Mouse (Mus musculus): ENCODE data around the gene Brd7. TPM values are rescaled to one million over a fixed set of nuclear protein-coding genes. Genes with fewer than 3 reads are reported as not detected.
A peak's percentile ranks its signal among the peaks of the same experiment; 100 is the strongest.

Gene Brd7
- polyA plus RNA-seq (2016; fragmentation: Nextera tagmentation; extraction: Ambion mirVana), result 92.0 and 99.1 TPM in 2 replicates

DNA sequence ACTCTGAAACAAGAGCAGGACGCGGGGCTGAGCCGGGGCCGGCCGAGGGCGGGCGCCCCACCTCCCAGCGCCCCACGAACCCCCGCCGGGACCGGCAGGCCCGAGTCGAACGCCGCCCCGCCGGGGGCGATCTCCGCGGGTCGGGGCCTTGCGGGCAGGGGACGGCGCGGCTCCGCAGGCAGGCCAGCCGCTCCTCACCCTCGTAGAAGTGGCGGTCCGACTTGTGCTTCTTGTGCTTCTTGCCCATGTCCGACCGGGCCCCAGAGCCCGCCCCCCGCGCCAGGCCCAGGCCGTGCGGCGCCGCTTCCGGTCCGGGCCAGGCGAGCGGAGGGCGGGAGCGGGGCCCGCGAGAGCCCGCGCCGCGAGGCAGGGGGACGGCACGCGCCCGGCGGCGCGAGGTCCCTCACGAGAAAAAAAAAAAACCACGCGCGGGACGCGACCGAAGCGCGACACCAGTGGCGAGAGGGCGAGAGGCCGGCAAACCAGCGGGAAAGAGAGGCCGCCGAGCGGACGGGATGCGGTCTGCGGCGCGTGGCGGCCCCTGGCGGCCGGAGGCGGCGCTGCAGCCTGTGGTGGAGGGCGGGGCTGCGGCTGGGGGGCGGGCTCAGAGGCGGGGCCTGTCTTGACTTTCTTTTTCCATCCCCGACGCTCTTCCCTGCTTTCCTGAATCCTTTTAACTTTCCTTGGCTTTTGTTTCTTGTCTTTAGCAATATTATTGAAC, at the start of gene Brd7:
TSS of gene Brd7 (minus strand) at position 487 of the 721 bp plus-strand sequence.
- no peaks in the 10 kb centered on the region for H3K9me3 ChIP-seq (replicated peaks)
- H3K27me3 ChIP-seq, result no peaks in the 10 kb centered on the region
- peak within 1 kb of the TSS; percentile 98 for H3K9ac ChIP-seq
- peak; percentile 88 for ATAC-seq (ENCODE audit: low FRiP score)
- WGBS, result under 1% methylated on average over 85 of the region's 91 CpGs
- peaks cover 13% of the 10 kb centered on the region for H3K4me1 ChIP-seq
- peak within 1 kb of the TSS; percentile 87 for H3K27ac ChIP-seq
- peaks cover 25% of the 10 kb centered on the region for H3K36me3 ChIP-seq
- peak within 1 kb of the TSS; percentile 98 for H3K4me3 ChIP-seq
- peak within 1 kb of the TSS; percentile 96 for H3K4me2 ChIP-seq (replicated peaks)

DNA sequence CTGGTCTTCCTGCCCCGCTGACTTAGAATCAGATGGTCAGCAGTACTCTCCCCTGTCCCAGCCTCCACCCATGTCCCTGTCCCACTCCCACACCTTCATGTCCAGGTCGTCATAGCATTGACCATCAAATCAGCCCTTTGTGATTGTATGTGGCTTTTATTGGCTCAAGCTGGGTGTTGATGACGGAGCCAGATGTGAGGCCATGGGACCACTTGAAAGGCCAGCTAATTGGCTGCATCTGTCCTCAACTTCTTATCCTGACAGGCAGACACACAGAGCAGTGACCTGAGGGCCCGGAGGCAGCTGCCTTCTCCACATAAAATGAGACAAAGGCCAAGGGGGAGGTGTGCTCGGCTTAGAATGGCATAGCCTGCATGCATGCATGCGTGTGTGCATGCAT, 49.5 kb upstream of the Brd7 start:
- no peak for ATAC-seq (ENCODE audit: low FRiP score)
- Histone ChIP-seq H3K4me3 (no peak overlapping the region), H3K27ac (no peak overlapping the region), H3K4me1 (no peaks in the 10 kb centered on the region), H3K4me2 (replicated peaks) (no peak overlapping the region), H3K9me3 (replicated peaks) (peaks cover 4% of the 10 kb centered on the region; the same call in 1 of the 2 replicates), H3K9ac (no peak overlapping the region), H3K36me3 (no peaks in the 10 kb centered on the region), H3K27me3 (no peaks in the 10 kb centered on the region)
- 64% methylated on average over 6 of the region's 6 CpGs for WGBS

DNA sequence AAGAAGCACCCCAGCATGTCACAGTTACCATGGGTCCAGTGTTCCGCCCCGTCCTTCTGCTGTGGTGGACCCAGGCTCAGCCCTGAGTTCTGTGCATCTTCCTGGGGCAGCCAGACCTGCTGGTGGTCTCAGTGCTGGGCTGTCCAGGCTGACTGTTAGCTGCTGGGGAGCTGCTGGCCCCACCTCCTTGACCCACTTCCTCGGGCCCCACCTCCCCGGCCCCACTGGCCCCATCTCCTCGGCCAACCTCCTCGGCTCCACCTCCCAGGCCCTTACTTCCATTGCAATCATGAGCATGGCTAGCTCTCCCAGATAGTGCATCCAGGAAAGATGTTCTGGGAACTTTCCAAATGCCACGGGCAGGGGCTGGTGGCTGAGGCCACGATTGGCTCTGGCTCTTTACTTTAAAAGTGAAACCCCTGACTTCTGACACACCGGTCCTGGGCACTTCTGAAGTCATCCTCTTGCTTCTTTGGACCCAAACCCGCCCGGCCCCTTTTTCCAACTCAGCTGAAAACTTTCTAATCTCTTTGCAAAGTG, 47.5 kb upstream of the Brd7 start:
- Histone ChIP-seq H3K27ac (no peak overlapping the region), H3K27me3 (no peaks in the 10 kb centered on the region), H3K4me3 (no peak overlapping the region), H3K4me1 (no peaks in the 10 kb centered on the region), H3K9ac (no peak overlapping the region), H3K4me2 (replicated peaks) (no peak overlapping the region), H3K9me3 (replicated peaks) (peaks cover 9% of the 10 kb centered on the region; the same call in 1 of the 2 replicates), H3K36me3 (no peaks in the 10 kb centered on the region)
- 71% methylated on average over 11 of the region's 11 CpGs for WGBS
- no peak for ATAC-seq (ENCODE audit: low FRiP score)

DNA sequence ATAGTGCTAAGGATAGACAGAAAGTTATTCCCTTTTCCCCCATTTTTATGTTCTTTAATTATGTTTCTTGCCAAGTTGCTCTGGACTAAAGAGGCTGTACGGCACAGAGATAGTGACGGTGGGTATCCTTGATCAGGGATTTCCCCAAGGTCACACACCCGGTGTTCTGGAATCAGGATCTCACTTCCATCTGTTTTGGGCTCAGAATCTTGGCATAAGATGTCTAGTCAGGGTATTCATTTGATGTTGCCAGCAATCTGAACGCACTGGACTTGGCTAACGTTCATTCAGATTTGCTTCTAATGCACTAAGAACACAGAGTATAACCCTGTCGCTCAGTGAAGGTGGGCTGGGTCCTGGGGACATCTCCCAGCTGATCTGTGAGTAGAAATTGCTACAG, 45.7 kb upstream of the Brd7 start:
- H3K9me3 ChIP-seq (replicated peaks), result peaks cover 9% of the 10 kb centered on the region; the same call in 1 of the 2 replicates
- no peak for ATAC-seq (ENCODE audit: low FRiP score)
- no peak overlapping the region for H3K4me2 ChIP-seq (replicated peaks)
- no peak overlapping the region for H3K4me3 ChIP-seq
- H3K9ac ChIP-seq, result no peak overlapping the region
- no peaks in the 10 kb centered on the region for H3K36me3 ChIP-seq
- no peak overlapping the region for H3K27ac ChIP-seq
- no peaks in the 10 kb centered on the region for H3K27me3 ChIP-seq
- WGBS, result 94% methylated on average over 6 of the region's 6 CpGs
- H3K4me1 ChIP-seq, result no peaks in the 10 kb centered on the region

DNA sequence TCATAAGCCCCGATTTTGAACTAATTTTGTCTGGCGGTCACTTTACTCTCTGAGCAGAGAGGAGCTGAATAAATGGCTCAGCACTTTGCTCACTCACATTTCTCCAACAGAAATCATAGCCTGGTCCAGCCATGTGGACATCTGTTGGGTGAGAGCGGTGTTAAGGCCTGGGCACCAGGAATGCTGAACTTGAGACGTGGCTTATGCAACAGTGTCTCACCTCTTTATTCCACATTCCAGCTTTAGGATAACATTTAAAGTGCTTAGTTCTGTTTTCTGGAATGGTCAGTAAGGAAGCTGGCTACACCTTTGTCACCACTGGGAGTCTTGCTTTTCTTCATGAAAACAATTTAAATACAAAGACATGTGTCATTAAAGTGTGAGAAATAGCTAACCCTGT, 36.1 kb upstream of the Brd7 start:
- no peak overlapping the region for H3K9ac ChIP-seq
- 93% methylated on average over 4 of the region's 4 CpGs for WGBS
- H3K27ac ChIP-seq, result no peak overlapping the region
- H3K27me3 ChIP-seq, result no peaks in the 10 kb centered on the region
- no peak overlapping the region for H3K4me3 ChIP-seq
- no peaks in the 10 kb centered on the region for H3K9me3 ChIP-seq (replicated peaks)
- no peak for ATAC-seq (ENCODE audit: low FRiP score)
- no peak overlapping the region for H3K4me2 ChIP-seq (replicated peaks)
- no peaks in the 10 kb centered on the region for H3K4me1 ChIP-seq
- no peaks in the 10 kb centered on the region for H3K36me3 ChIP-seq

DNA sequence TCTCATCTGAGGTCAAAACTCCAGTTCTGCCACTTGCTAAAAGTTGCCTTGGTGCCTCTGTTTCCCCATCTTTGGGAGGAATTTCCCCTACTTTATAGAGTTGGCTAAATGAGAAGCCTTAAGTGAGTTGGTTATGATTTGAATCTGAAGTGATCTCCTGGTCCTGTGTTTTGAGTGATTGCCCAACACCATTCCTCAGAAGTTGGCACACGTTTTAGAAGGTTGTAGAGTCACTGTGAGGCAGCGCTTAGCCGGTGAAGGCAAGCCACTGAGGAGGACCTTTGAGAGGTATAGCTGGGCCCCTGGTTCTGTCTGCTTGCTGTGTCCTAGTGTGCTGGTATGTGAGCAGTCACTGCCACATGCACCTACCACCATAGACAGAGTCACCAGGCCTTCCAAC, 31.3 kb upstream of the Brd7 start:
- Histone ChIP-seq H3K36me3 (no peaks in the 10 kb centered on the region), H3K4me1 (no peaks in the 10 kb centered on the region), H3K27me3 (no peaks in the 10 kb centered on the region), H3K4me3 (no peak overlapping the region), H3K4me2 (replicated peaks) (no peak overlapping the region), H3K9ac (no peak overlapping the region), H3K9me3 (replicated peaks) (no peaks in the 10 kb centered on the region), H3K27ac (no peak overlapping the region)
- ATAC-seq (ENCODE audit: low FRiP score), result no peak
- 87% methylated on average over 3 of the region's 3 CpGs for WGBS

DNA sequence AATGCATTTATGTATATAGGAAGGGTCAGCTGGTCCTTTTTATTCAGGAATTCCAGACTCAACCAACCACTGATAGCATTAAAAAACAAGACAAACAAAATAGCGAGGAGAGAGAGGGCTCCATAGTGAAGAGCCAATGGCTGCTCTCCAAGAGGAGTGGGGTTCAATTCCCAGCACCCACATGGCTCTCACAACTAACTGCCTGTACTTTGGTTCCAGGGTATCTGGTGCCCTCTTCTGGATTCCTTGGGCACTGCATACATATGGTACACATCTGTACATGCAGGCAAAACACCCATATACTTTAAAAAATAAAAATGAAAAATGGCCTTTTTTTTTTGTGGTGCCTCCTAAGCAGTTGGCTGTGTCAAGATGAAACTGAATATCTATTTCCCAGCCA, 28.8 kb upstream of the Brd7 start:
- no peaks in the 10 kb centered on the region for H3K27me3 ChIP-seq

DNA sequence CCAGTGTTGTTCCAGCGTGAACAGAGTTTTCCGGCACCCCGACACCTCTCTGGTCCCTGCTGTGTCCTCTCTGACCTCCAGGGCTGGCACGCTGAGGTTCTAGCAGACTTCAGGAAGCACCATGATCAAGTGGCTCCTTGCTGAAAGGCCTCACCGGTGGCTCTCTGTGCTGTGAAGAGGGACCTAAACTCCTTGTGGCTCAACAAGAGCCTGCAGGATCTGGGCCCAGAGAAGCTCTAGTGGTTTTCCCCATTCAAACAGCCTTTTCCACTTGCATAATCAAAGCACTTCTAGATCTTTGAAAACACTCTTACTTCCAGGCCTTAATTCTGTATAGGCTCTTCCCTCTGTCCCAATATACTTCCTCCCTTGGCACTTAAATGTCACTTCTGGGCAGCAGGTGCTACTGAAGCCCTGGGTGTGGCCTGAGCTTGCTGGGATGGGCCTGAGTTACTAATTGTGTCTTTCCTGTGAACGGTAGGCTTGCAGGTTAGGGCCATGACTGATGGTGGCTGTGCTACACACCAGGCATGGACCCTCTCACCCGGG, 26.8 kb upstream of the Brd7 start:
- no peak overlapping the region for H3K4me2 ChIP-seq (replicated peaks)
- ATAC-seq (ENCODE audit: low FRiP score), result no peak
- H3K4me3 ChIP-seq, result no peak overlapping the region
- H3K27me3 ChIP-seq, result no peaks in the 10 kb centered on the region
- H3K27ac ChIP-seq, result no peak overlapping the region
- H3K36me3 ChIP-seq, result no peaks in the 10 kb centered on the region
- H3K4me1 ChIP-seq, result no peaks in the 10 kb centered on the region
- no peaks in the 10 kb centered on the region for H3K9me3 ChIP-seq (replicated peaks)
- H3K9ac ChIP-seq, result no peak overlapping the region
- 84% methylated on average over 7 of the region's 7 CpGs for WGBS

More for the DNA sequence above, 28.8 kb upstream of the Brd7 start:
- Histone ChIP-seq H3K4me3 (no peak overlapping the region), H3K9me3 (replicated peaks) (no peaks in the 10 kb centered on the region), H3K27ac (no peak overlapping the region), H3K4me2 (replicated peaks) (no peak overlapping the region), H3K4me1 (no peaks in the 10 kb centered on the region), H3K36me3 (no peaks in the 10 kb centered on the region), H3K9ac (no peak overlapping the region)
- 91% methylated on average over 1 of the region's 1 CpGs for WGBS
- ATAC-seq (ENCODE audit: low FRiP score), result no peak

DNA sequence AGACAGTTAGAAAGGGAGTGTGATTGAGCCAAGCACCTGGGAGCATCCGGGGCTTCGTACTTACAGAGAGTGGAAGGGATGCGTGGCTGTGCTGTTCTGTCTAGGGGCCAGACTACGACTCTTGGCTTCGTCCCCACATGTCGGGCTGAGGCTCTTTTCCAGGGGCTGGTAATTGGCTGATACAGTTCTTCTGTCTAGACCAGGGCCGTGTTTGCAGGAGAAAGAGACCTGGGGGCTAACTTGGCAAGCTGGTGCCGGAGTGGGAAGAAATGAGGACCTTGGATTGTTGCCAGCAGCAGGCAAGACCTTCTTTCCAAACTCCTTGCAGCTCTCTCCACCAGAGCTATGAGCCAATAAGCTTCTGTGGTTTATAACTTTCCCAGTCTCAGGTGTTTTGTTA, 25.9 kb upstream of the Brd7 start:
- no peak for ATAC-seq (ENCODE audit: low FRiP score)
- Histone ChIP-seq H3K9me3 (replicated peaks) (no peaks in the 10 kb centered on the region), H3K27me3 (no peaks in the 10 kb centered on the region), H3K4me1 (peaks cover 1% of the 10 kb centered on the region; the same call in 1 of the 2 replicates), H3K4me2 (replicated peaks) (no peak overlapping the region), H3K9ac (no peak overlapping the region), H3K36me3 (no peaks in the 10 kb centered on the region), H3K4me3 (no peak overlapping the region), H3K27ac (no peak overlapping the region)
- 79% methylated on average over 8 of the region's 8 CpGs for WGBS

DNA sequence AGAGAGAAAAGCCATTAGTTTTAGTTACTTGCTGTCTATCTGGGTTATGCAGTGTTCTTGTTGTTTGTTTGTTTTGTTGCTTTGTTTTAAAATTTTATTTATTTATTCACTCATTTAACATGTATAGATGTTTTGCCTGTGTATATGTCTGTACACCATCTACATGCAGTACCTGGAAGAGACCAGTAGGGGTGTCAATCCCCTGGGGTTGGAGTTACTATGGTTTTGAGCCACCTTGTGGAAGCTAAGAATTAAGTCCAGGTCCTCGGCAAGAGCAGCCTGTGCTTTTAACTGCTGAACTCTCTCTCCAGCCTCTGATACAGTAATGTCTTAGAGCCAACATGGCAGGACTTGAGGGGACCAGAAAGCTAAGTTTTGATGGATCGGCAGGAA, 21.2 kb upstream of the Brd7 start:
- H3K4me2 ChIP-seq (replicated peaks), result no peak overlapping the region
- H3K9me3 ChIP-seq (replicated peaks), result no peaks in the 10 kb centered on the region
- H3K9ac ChIP-seq, result no peak overlapping the region
- no peaks in the 10 kb centered on the region for H3K36me3 ChIP-seq
- H3K4me1 ChIP-seq, result peaks cover 10% of the 10 kb centered on the region; the same call in 1 of the 2 replicates
- H3K27ac ChIP-seq, result no peak overlapping the region
- H3K4me3 ChIP-seq, result no peak overlapping the region
- 92% methylated on average over 2 of the region's 2 CpGs for WGBS
- ATAC-seq (ENCODE audit: low FRiP score), result no peak
- peaks cover 3% of the 10 kb centered on the region; the same call in 1 of the 2 replicates for H3K27me3 ChIP-seq

DNA sequence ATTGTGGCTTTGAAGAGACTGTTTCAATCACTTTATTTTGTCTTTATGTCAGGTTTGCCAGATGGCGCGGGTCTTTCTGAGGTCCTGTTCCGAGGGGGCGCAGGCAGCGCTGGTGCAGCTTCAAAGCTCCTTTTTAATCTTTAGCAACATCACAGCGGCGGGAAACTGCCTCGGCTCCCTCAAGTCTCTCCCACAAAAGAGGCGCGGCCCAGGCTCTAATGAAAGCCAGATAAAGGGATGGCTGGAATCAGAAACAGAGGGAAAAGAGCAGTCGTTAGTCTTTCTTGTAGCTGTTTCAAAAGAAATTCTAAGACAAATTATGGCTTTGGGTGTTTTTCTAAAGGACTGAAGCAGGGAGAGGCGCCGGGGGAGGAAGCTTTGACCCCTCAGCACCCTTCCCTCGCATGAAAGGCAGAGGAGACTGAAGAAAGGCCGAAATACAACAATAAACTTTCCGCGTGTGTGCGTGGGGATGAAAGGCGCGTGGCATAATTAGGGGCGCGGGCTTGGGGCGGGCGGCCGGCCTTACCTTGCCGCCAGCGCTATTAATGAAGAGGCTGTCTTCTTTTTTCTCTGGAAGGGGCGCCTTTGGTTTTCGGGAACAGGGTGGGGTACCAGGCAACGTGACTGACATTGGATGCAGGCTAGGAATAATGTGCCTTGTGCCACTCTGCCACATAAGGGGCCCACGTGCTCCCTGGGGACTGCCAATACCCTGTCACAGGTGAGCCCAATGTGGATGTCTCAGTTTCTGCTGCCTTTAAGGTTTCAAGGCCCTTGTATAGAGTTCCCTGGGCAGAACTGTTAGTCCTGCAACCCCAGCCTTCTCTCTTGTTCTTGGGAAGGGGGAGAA, 20.5 kb upstream of the Brd7 start:
- Histone ChIP-seq H3K4me1 (peaks cover 10% of the 10 kb centered on the region), H3K4me2 (replicated peaks) (peak overlapping the region; percentile 17), H3K27ac (no peak overlapping the region), H3K4me3 (no peak overlapping the region), H3K9me3 (replicated peaks) (no peaks in the 10 kb centered on the region), H3K36me3 (no peaks in the 10 kb centered on the region), H3K27me3 (peaks cover 3% of the 10 kb centered on the region; the same call in 1 of the 2 replicates), H3K9ac (no peak overlapping the region)
- WGBS, result 54% methylated on average over 31 of the region's 31 CpGs
- ATAC-seq (ENCODE audit: low FRiP score), result no peak

DNA sequence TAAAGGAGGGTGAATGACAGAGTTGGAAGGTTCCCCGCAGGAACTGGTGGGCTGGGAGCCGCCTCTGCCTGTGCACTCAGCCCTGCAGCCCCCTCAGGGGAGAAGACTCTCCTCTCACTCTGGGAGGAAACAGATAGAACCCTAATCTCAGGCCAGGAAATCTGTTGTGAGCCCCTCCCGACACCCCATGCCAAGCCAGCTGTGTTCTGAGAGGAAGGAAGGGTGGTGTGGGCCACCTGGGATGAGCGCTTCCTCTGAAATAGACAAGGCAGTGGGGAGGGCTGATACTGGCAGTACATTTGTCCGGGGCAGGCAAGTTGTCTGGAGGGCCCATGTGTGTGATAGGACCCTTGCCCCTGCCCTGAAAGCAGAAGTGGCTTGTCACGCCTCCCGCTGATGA, 18.5 kb upstream of the Brd7 start:
- no peaks in the 10 kb centered on the region for H3K9me3 ChIP-seq (replicated peaks)
- H3K4me3 ChIP-seq, result no peak overlapping the region
- 80% methylated on average over 7 of the region's 7 CpGs for WGBS
- no peak overlapping the region for H3K4me2 ChIP-seq (replicated peaks)
- H3K36me3 ChIP-seq, result no peaks in the 10 kb centered on the region
- no peak overlapping the region for H3K27ac ChIP-seq
- no peak overlapping the region for H3K9ac ChIP-seq
- peaks cover 24% of the 10 kb centered on the region for H3K4me1 ChIP-seq
- peaks cover 3% of the 10 kb centered on the region; the same call in 1 of the 2 replicates for H3K27me3 ChIP-seq
- no peak for ATAC-seq (ENCODE audit: low FRiP score)

Data from hindbrain, embryonic 12.5 days (tissue).